Mouse (Mus musculus): Measurements from ENCODE around the gene Myo1e. TPM values are rescaled to one million over a fixed set of nuclear protein-coding genes. Genes with fewer than 3 reads are reported as not detected.
A peak's percentile ranks its signal among the peaks of the same experiment; 100 is the strongest.
"Not testable (repeated sequence)": the region's sequence is repeated elsewhere in the genome, so short reads cannot be mapped to it uniquely, and the experiment has no call there.

The Myo1e gene
- total RNA-seq, 2 experiments from 2014 or later, result not detected

DNA sequence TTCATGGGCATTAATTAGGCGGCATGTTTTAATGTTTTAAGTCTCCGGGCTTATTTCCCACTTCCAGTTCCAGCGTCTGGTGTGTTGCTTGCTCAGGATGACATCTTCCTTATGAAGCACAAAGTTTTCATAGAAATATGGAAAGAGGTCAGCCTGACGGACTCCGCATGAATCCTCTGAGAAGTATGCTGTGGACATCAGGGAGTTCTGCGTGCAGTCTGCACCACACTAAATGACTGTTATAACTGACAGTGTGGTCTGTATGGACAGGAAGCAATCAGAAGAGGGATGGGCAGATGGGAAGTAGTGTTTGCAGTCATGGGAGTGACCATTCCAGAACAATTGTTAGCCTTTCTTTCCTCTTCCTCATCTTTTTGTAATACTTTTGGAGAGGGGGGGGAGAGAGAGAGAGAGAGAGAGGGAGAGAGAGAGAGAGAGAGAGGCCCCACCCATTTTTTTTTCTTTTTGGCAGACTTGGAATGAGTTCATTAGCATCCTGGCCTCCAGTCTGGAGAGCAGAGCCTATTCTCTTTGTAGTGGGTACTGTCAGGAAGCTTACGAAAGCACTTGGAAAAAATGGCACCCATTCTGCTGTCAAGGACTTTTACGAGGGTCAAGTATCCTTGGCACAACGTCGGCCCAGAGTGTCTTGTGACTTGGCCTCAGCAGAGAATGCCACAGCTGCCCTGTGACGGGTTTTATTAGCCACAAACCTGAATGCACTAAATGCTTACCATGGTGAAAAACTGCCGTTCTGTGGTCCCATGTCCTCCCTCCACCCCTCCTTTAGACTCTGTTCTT, 42.9 kb downstream of the Myo1e start:
- no peak for ATAC-seq (replicated peaks; ENCODE audit: poor library complexity)

- no peak for ATAC-seq (replicated peaks; ENCODE audit: poor library complexity)
Measured at GRCm38 (mm10) chr9:70251441-70251985, 44.4 kb downstream of the Myo1e start.

DNA sequence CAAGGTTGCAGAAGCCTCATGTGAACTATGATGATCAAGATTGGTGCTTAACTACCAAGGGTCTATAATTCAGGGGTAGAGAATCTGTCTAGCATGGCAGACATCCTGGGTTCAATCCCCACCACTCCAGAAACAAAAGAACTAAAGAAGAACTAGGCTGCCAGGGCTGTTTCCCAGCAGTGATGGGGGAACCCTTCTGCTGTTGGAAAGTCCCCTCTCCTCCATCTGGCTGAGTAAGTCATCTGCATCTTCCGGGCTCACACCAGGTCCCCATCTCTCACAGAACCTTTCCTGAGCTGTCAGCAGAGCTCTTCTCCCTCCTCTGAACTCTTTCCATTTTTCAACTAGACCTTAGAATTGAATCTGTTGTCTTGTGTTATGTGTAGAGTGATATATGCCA, 45.9 kb downstream of the Myo1e start:
- no peak for ATAC-seq (replicated peaks; ENCODE audit: poor library complexity)

- ATAC-seq (replicated peaks; ENCODE audit: poor library complexity), result no peak
Measured at GRCm38 (mm10) chr9:70255005-70255404, 47.9 kb downstream of the Myo1e start.

- ATAC-seq (replicated peaks; ENCODE audit: poor library complexity), result not testable (repeated sequence)
Measured at GRCm38 (mm10) chr9:70256027-70256426, 48.9 kb downstream of the Myo1e start.

GRCm38 (mm10) chr9:70257289-70258101, 50.3 kb downstream of the Myo1e start:
- peak; percentile 42 for ATAC-seq (replicated peaks; ENCODE audit: poor library complexity)

DNA sequence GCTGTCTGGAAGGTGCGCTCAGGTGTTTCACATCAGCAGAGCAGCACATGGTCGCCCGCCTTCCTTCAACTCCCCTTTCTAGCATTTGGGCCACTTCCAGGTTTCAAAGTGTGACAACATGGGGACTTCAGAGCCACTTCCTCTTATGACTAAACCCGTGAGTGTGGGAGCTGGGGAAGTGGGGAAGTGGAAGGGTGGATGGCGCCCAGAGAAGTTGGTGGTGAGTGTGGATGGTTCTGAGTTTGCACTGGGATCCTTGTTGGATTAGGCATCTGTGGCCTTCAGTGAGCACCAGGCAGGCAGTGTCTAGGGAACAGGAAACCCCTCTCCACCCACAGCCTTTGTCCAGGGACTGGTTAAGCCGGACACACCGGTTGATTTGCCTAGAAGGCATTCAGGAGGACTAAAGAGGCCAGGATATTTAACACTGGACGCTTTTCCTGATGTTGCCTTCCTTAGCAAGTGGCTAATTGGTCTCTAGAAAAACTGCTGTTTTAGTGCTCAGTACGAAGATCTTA, 53.2 kb downstream of the Myo1e start:
- ATAC-seq (replicated peaks; ENCODE audit: poor library complexity), result peak; percentile 87

DNA sequence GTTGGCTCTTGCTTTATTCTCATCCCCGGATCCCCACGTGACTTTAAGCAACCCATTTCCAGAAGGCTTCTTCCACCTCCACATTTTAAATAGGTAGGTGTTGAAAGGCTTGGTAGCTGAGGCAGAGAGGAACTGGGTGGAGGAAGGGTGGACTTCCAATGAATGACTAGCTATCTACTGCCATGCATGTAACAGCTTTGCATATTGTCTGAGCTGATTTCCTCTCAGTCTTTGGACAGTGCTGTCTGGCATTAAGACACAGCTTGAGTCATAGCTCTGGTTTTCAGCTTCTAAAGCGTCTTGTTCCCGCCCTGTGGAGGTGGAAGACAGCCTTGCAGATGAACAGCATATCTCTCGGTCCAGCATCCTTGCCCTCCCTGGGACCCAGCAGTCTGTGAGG, 54.5 kb downstream of the Myo1e start:
- ATAC-seq (replicated peaks; ENCODE audit: poor library complexity), result no peak

GRCm38 (mm10) chr9:70263134-70263533, 56.0 kb downstream of the Myo1e start:
- no peak for ATAC-seq (replicated peaks; ENCODE audit: poor library complexity)

DNA sequence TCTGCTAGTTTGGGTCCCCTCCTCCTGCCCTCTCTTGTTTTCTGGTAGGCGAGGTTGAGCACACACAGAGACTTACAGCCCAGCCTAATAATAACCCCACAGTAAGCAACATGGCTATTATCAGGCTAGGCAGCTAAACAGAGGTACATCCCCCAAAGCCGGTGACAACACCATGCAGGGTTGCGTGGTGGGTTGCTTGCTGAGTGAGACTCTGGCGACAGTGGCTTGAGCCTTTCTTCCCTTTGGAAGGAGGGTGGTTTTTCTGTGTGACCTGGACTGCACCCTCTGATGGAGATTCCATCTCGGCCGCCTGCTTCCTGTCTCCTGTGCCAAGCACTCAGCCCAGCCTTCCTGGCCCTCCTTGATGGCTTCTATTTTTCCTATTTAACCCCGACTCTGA, 56.6 kb downstream of the Myo1e start:
- no peak for ATAC-seq (replicated peaks; ENCODE audit: poor library complexity)

- ATAC-seq (replicated peaks; ENCODE audit: poor library complexity), result no peak
Measured at GRCm38 (mm10) chr9:70265513-70265912, 58.4 kb downstream of the Myo1e start.

GRCm38 (mm10) chr9:70266186-70266585, 59.0 kb downstream of the Myo1e start:
- no peak for ATAC-seq (replicated peaks; ENCODE audit: poor library complexity)

DNA sequence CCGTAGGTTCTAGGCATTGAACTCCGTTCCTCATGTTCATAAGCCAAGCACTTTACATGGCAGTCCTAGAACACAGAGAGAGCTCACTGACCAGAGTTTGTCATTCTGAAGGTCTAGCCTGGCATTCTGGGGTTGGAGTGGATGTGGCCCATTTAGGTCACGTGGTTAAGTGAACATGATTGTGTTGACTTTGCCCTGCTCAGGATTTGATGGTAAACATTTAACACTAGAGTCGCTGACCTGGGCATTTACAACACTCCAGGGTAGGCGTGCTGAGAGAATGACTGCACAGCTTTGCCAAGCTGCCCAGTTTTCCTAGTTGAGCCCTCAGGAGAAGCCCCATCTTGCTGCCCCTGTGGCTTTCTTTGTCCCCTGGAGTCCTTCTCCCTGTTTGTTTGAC, 60.0 kb downstream of the Myo1e start:
- ATAC-seq (replicated peaks; ENCODE audit: poor library complexity), result no peak

DNA sequence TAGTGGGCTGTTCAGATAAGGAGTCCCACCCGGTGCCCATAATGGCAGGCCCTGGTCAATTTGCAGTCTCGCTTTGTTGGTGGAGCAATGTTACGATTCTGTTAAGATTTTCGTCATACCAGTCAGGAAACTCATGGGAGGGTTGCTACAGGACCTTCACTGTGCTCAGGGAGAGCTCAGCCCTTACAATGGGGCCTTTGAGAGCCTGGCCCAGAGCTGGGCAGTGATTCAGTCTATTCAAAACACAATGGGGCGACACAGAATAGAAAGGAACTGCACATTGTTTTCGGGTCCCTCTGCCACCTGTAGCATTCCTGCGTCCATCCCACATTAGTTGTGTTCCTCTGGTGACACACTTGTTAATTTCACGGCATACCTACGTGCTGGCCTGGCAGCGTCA, 62.2 kb downstream of the Myo1e start:
- ATAC-seq (replicated peaks; ENCODE audit: poor library complexity), result no peak

GRCm38 (mm10) chr9:70270468-70270867, 63.3 kb downstream of the Myo1e start:
- no peak for ATAC-seq (replicated peaks; ENCODE audit: poor library complexity)

- ATAC-seq (replicated peaks; ENCODE audit: poor library complexity), result no peak
Measured at GRCm38 (mm10) chr9:70271137-70271536, 64.0 kb downstream of the Myo1e start.

DNA sequence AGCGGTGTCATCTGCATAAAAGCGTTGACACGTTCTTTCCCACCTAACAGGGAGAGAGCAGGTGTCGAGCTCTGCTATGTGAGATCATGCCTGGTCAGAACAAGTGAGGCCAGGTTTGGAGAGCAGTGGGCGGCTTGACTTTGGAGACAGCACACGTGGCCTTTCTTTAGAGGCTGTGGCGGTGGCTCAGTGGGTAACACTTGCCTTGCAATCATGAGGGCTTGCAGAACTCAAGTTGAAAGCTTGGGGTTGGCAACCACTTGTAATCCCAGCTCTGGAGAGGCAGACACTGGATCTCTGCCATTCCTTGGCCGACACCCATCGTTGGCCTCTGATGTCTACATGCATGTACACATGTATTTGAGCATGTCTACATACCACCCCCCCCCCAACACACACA, 64.5 kb downstream of the Myo1e start:
- ATAC-seq (replicated peaks; ENCODE audit: poor library complexity), result no peak

- ATAC-seq (replicated peaks; ENCODE audit: poor library complexity), result no peak
Measured at GRCm38 (mm10) chr9:70274071-70274470, 66.9 kb downstream of the Myo1e start.

GRCm38 (mm10) chr9:70274476-70274875, 67.3 kb downstream of the Myo1e start:
- ATAC-seq (replicated peaks; ENCODE audit: poor library complexity), result no peak

- no peak for ATAC-seq (replicated peaks; ENCODE audit: poor library complexity)
Measured at GRCm38 (mm10) chr9:70274887-70275555, 67.9 kb downstream of the Myo1e start.

DNA sequence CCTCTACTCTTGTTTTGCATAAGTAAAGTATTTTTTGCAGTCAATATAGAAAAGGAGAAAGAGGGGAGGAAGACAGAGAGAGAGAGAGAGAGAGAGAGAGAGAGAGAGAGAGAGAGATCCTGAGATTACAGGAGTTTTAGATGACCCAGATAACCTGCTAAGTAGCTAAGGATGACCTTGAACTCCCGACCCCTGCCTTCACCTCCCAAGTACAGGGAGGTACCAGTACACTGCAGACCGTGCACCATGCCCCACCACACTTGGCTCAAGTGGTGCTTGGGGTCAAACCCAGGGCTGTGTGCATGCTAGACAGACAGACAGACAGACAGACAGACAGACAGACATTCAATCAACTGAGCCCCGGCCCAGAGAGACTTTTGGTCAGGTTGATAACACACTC, 69.9 kb downstream of the Myo1e start:
- ATAC-seq (replicated peaks; ENCODE audit: poor library complexity), result no peak

All from megakaryocyte progenitor cell, adult 5-6 weeks (primary cell).